Mouse (Mus musculus): ENCODE results near the gene Zmynd19. TPM values are rescaled to one million over a fixed set of nuclear protein-coding genes. Genes with fewer than 3 reads are reported as not detected.
"Not testable (repeated sequence)": the region's sequence is repeated elsewhere in the genome, so short reads cannot be mapped to it uniquely, and the experiment has no call there.

The Zmynd19 gene
- polyA plus RNA-seq, 1 experiment, result not detected

DNA sequence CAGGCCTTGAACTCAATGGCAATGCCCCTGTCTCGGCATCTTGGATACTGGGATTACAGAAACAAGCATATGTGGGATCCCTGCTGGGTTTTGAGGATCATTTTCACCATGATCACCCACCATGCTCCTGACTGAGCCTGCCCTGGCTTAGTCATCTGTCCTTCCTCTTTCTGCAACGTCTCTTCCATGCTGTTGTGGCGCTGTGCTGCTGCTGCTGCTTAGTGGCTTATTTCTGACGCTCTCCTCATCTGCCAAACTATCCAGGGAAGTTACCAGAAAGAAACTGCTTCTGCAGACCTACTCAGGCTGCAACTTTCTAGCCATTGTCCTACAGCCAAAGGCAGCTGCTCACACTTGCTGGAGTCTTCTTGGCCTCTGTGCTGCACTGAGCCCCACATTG, 20.8 kb downstream of the Zmynd19 start:
- no peak for TF ChIP-seq POLR2A (IDR thresholded peaks at IDR 0.05; ENCODE audit: insufficient read depth, low read depth, low read length)
- no peak for TF ChIP-seq CTCF (IDR thresholded peaks at IDR 0.05; ENCODE audit: insufficient read depth, low read depth, low read length)
- 75% methylated on average over 4 of the region's 4 CpGs for WGBS
- Histone ChIP-seq H3K4me3 (ENCODE audit: insufficient read depth, low read depth, low read length) (no peak overlapping the region), H3K4me1 (ENCODE audit: control insufficient read depth, insufficient read depth, low read length) (no peaks in the 10 kb centered on the region), H3K27ac (ENCODE audit: insufficient read depth, low read depth, low read length) (no peak overlapping the region)

DNA sequence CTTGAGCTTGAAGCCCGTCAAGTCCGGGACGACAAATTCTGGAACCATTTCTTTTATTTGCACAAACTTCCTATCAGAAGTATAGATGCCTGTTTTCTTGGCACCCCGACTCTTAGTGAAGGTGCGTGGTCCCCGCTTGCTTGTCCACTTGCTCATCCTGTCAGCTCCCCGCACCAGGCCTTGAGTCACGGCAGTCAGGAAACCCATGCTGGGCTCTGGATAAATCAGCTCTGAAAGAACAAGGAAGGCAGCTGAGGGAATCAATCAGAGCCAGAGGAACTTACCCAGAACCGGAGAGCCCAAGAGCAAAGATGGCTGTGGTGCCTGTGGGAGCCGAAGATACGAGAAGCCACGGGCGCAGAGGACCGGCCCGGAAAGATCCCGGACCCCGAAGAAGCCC, 24.9 kb downstream of the Zmynd19 start:
- Histone ChIP-seq H3K27ac (ENCODE audit: insufficient read depth, low read depth, low read length) (peak overlapping the region; percentile 53; the same call in 1 of the 2 replicates), H3K4me3 (ENCODE audit: insufficient read depth, low read depth, low read length) (peak overlapping the region; percentile 82)
- WGBS, result under 1% methylated on average over 17 of the region's 17 CpGs
- H3K4me1 ChIP-seq (ENCODE audit: control insufficient read depth, insufficient read depth, low read length), result not testable (repeated sequence)

DNA sequence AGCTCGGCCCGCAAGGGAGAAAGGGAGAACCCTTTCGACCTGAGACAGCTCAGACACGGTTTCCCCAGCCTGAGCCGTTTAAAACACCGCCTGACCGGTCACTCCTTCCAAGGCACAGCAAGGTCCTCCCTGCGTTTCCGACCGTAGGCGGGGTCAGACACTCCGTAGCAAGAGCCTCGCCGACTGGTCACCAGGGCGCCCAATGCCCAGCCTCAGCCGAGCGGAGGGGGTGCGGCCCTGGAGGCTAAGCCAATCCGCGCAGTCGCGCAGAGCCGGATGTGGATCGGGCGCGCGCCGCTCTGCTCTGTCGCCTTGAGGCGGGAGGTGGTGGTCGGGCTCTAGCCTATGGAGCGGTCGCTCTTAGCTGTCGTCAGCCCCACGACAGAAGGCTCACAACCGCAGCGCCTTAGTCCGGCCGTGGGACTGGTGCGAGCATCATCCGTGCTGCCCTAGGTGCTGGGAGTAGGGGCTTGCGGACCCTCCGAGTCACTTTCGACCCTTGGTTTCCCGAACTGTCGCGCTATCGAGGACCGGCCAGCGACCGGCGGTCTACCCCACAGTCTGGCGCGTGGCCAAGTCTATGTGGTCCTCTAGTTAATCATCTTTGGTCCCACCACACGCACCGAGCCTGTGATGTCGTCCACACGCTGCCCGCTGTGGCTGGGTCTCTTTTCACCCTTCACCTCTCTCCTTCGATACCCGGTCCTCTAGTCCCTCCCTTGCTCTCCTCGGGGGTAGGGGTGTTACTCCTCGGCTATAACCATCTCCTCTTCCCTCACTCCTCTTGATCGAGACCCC, 25.5 kb downstream of the Zmynd19 start, which contains the start of gene Mrpl41:
TSS of gene Mrpl41 (minus strand) at position 193 of the 798 bp plus-strand sequence.
- WGBS, result under 1% methylated on average over 64 of the region's 64 CpGs
- peak; percentile 93 for TF ChIP-seq POLR2A (IDR thresholded peaks at IDR 0.05; ENCODE audit: insufficient read depth, low read depth, low read length)
- no peak for TF ChIP-seq CTCF (IDR thresholded peaks at IDR 0.05; ENCODE audit: insufficient read depth, low read depth, low read length)
- peak within 1 kb of the TSS; percentile 82 for H3K4me3 ChIP-seq (ENCODE audit: insufficient read depth, low read depth, low read length)
- H3K27ac ChIP-seq (ENCODE audit: insufficient read depth, low read depth, low read length), result peak within 1 kb of the TSS; percentile 74
- peaks cover 3% of the 10 kb centered on the region; the same call in 1 of the 2 replicates for H3K4me1 ChIP-seq (ENCODE audit: control insufficient read depth, insufficient read depth, low read length)

DNA sequence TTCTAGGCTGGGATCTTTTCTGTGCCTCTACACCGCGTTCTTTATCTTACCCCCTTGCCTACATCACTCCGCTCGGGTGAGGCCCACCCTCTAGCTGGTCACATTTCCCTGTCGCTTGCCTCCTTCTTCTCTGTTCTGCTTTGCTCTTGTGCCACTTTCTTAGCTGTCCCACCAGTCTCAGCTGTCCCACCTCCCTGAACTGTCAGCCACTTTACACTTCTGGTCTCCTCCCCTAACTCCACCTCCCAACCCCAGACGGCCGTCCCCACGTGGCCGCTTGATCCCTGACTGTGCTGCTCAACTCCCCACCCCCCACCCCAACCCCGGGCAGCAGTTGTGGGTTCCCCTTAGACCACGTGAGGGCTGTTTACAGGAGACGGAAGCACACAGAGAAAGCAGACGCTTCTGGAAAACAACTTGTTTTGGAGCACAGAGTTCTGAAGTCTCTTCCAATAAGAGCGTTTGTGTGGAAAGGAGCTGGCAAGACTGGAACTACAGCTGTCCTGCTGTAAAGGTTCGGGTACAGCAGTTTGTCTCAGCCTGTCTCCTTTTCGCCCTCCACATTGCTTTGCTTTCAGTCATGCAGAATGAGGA, 26.2 kb downstream of the Zmynd19 start, which contains the start of gene Pnpla7:
TSS of gene Pnpla7 (plus strand) at position 330 of the 594 bp plus-strand sequence.
- WGBS, result under 1% methylated on average over 16 of the region's 16 CpGs
- Histone ChIP-seq H3K27ac (ENCODE audit: insufficient read depth, low read depth, low read length) (peak within 1 kb of the TSS; percentile 79), H3K4me3 (ENCODE audit: insufficient read depth, low read depth, low read length) (peak within 1 kb of the TSS; percentile 82), H3K4me1 (ENCODE audit: control insufficient read depth, insufficient read depth, low read length) (peaks cover 3% of the 10 kb centered on the region; the same call in 1 of the 2 replicates)
- no peak for TF ChIP-seq POLR2A (IDR thresholded peaks at IDR 0.05; ENCODE audit: insufficient read depth, low read depth, low read length)
- no peak for TF ChIP-seq CTCF (IDR thresholded peaks at IDR 0.05; ENCODE audit: insufficient read depth, low read depth, low read length)

DNA sequence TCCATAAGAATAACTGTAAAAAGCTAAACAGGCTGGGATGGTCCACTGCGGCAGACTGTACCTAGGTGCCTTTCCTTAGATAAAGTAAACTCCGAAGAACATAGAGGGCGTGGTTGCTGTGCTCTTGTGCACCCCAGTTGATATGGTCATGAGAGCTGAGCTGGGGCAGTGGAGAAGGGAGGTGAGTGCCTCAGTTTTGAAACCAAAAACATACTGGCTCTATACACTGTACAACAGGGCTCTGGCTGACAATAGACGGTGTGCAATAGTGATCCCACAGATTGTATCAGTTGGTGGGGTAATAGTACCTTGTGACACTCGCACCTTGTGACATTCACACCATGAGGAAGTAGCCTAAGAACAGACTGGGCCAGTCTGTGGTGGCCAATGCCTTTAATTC, 27.4 kb downstream of the Zmynd19 start:
- 95% methylated on average over 5 of the region's 5 CpGs for WGBS
- H3K4me1 ChIP-seq (ENCODE audit: control insufficient read depth, insufficient read depth, low read length), result peaks cover 3% of the 10 kb centered on the region; the same call in 1 of the 2 replicates
- H3K27ac ChIP-seq (ENCODE audit: insufficient read depth, low read depth, low read length), result no peak overlapping the region
- TF ChIP-seq CTCF (IDR thresholded peaks at IDR 0.05; ENCODE audit: insufficient read depth, low read depth, low read length) (no peak), POLR2A (IDR thresholded peaks at IDR 0.05; ENCODE audit: insufficient read depth, low read depth, low read length) (no peak)
- no peak overlapping the region for H3K4me3 ChIP-seq (ENCODE audit: insufficient read depth, low read depth, low read length)

DNA sequence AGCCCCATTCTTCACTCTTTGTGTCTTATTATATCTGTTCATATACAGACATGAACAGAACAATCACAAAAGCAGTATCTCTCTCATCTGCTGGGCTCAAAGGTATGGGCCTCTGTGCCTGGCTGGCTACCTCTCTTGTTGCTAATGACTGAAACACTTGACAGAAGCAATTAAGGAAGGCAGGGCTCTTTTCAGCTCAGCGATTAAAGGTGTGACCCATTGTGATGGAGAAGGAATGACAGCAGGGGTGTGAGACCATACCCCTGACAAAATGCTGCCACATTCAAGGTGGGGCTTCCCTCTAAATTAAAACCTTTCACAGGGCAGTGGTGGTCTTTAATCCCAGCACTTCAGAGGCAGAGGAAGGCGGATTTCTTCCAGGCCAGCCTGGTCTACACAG, 38.2 kb downstream of the Zmynd19 start:
- no peak overlapping the region for H3K4me3 ChIP-seq (ENCODE audit: insufficient read depth, low read depth, low read length)
- no peak for TF ChIP-seq CTCF (IDR thresholded peaks at IDR 0.05; ENCODE audit: insufficient read depth, low read depth, low read length)
- TF ChIP-seq POLR2A (IDR thresholded peaks at IDR 0.05; ENCODE audit: insufficient read depth, low read depth, low read length), result no peak
- H3K27ac ChIP-seq (ENCODE audit: insufficient read depth, low read depth, low read length), result no peak overlapping the region
- no peaks in the 10 kb centered on the region for H3K4me1 ChIP-seq (ENCODE audit: control insufficient read depth, insufficient read depth, low read length)
- WGBS, result 76% methylated on average over 2 of the region's 2 CpGs

DNA sequence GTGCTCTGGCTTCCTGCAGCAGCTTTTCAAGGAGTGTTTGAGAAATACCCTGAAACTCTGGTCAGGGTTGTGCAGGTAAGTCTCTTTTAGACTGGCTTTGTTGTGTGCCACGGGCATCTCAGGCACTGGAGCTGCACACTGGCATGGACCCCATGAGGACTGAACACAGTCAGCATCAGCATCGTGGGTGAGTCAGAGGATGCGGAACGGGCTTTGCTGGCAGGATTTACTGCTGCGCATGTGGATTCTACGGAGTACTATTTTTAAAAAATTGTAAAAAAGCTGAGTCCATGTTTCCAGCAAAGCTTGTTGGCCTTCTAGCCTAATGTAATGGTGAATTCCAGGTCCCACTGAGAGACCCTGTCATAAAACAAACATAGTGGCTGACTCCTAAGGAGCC, 45.7 kb downstream of the Zmynd19 start:
- H3K27ac ChIP-seq (ENCODE audit: insufficient read depth, low read depth, low read length), result no peak overlapping the region
- H3K4me3 ChIP-seq (ENCODE audit: insufficient read depth, low read depth, low read length), result no peak overlapping the region
- TF ChIP-seq POLR2A (IDR thresholded peaks at IDR 0.05; ENCODE audit: insufficient read depth, low read depth, low read length), result no peak
- no peak for TF ChIP-seq CTCF (IDR thresholded peaks at IDR 0.05; ENCODE audit: insufficient read depth, low read depth, low read length)
- no peaks in the 10 kb centered on the region for H3K4me1 ChIP-seq (ENCODE audit: control insufficient read depth, insufficient read depth, low read length)
- WGBS, result 68% methylated on average over 6 of the region's 6 CpGs

DNA sequence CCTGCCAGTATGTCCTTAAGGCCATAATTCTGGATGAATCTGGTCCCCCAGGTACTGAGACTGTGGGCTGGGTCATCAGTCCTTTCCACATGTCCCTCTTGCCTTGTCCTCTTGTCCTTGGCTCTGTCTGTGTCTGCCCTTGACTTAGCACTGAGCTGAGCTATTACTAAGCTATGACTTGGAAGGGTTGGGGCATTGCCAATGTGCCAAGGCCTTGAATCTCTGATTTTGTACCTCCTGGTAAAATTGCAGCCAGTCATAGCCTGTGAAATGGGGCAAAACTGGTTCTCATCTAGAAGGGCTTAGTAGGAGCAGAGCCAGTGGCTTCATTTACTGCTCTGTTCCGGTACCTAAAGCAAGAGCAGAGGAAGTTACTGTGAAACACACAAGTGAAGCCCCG, 46.9 kb downstream of the Zmynd19 start:
- WGBS, result 96% methylated on average over 2 of the region's 2 CpGs
- TF ChIP-seq CTCF (IDR thresholded peaks at IDR 0.05; ENCODE audit: insufficient read depth, low read depth, low read length) (no peak), POLR2A (IDR thresholded peaks at IDR 0.05; ENCODE audit: insufficient read depth, low read depth, low read length) (no peak)
- no peaks in the 10 kb centered on the region for H3K4me1 ChIP-seq (ENCODE audit: control insufficient read depth, insufficient read depth, low read length)

DNA sequence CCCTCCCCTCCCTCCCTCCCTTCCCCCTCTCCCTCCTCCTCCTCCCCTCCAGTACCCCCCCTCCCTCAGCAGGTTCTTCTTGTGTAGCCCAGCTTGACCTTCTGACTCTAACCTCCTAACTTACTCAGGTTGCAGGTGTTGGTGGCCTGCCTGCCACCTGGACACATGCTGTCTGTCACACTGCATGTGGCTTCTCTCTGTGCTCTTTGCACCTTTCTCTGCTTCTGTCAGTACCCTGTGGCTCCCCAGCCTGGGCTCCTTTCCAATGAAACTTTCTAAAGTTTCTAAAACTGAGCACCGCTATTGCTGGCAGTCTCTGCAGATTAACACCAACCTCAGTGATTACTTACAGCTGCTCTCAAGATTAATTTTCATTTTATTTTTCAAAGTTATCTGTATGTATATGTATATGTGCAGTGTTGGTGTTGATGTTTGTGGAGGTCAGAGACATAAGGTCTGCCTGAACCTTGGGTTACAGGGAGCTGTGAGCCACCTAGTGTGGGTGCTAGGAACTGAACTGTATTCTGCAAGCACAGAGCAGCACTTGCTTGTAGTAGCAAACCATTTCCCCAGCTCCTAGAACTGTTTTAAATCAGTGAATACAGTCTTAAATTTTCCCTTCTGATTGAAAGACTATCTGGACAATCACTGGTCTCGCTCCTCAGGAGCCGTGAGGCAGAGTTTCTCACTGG, 51.1 kb downstream of the Zmynd19 start:
- no peaks in the 10 kb centered on the region for H3K4me1 ChIP-seq (ENCODE audit: control insufficient read depth, insufficient read depth, low read length)
- no peak overlapping the region for H3K27ac ChIP-seq (ENCODE audit: insufficient read depth, low read depth, low read length)
- no peak overlapping the region for H3K4me3 ChIP-seq (ENCODE audit: insufficient read depth, low read depth, low read length)
- 37% methylated on average over 3 of the region's 3 CpGs for WGBS
- TF ChIP-seq CTCF (IDR thresholded peaks at IDR 0.05; ENCODE audit: insufficient read depth, low read depth, low read length), result no peak
- TF ChIP-seq POLR2A (IDR thresholded peaks at IDR 0.05; ENCODE audit: insufficient read depth, low read depth, low read length), result no peak

More for the DNA sequence above, 46.9 kb downstream of the Zmynd19 start:
- Histone ChIP-seq H3K4me3 (ENCODE audit: insufficient read depth, low read depth, low read length) (no peak overlapping the region), H3K27ac (ENCODE audit: insufficient read depth, low read depth, low read length) (no peak overlapping the region)

Data from olfactory bulb, adult 2 months (tissue).